Mouse (Mus musculus): ENCODE measurements around the gene Gtf3c2.

Gtf3c2 gene

GRCm38 (mm10) chr5:31198170-31198569 is 18.2 kb upstream of the Gtf3c2 start:
- no peak for DNase-seq (ENCODE audit: low read depth, low spot score)

GRCm38 (mm10) chr5:31197072-31197471 is 17.1 kb upstream of the Gtf3c2 start:
- no peak for DNase-seq (ENCODE audit: low read depth, low spot score)

GRCm38 (mm10) chr5:31196207-31196606 is 16.3 kb upstream of the Gtf3c2 start:
- no peak for DNase-seq (ENCODE audit: low read depth, low spot score)

- no peak for DNase-seq (ENCODE audit: low read depth, low spot score)
Measured at GRCm38 (mm10) chr5:31195671-31196070, 15.7 kb upstream of the Gtf3c2 start.

- no peak for DNase-seq (ENCODE audit: low read depth, low spot score)
Measured at GRCm38 (mm10) chr5:31194486-31195485, 14.8 kb upstream of the Gtf3c2 start.

GRCm38 (mm10) chr5:31193631-31194281 is 13.8 kb upstream of the Gtf3c2 start:
- DNase-seq (ENCODE audit: low read depth, low spot score): peak; percentile 9

- DNase-seq (ENCODE audit: low read depth, low spot score): peak; percentile 98
Measured at GRCm38 (mm10) chr5:31192939-31193630, 13.1 kb upstream of the Gtf3c2 start, which contains the start of the genes Snx17 and Eif2b4. TSS of gene Snx17 (plus strand) at chr5:31193227. TSS of gene Eif2b4 (minus strand) at chr5:31193430.

GRCm38 (mm10) chr5:31192045-31192938 is 12.3 kb upstream of the Gtf3c2 start:
- peak; percentile 70 for DNase-seq (ENCODE audit: low read depth, low spot score)

- DNase-seq (ENCODE audit: low read depth, low spot score): no peak
Measured at GRCm38 (mm10) chr5:31190201-31190600, 10.3 kb upstream of the Gtf3c2 start.

- DNase-seq (ENCODE audit: low read depth, low spot score): no peak
Measured at GRCm38 (mm10) chr5:31188223-31188840, 8.4 kb upstream of the Gtf3c2 start.

- no peak for DNase-seq (ENCODE audit: low read depth, low spot score)
Measured at GRCm38 (mm10) chr5:31183678-31184077, 3.7 kb upstream of the Gtf3c2 start.

- DNase-seq (ENCODE audit: low read depth, low spot score): no peak
Measured at GRCm38 (mm10) chr5:31181183-31181770, 1.3 kb upstream of the Gtf3c2 start.

- peak; percentile 43 for DNase-seq (ENCODE audit: low read depth, low spot score)
Measured at GRCm38 (mm10) chr5:31179301-31179765, 611 bp downstream of the Gtf3c2 start.

GRCm38 (mm10) chr5:31168630-31169029 is 11.3 kb downstream of the Gtf3c2 start:
- no peak for DNase-seq (ENCODE audit: low read depth, low spot score)

GRCm38 (mm10) chr5:31164878-31165277 is 15.1 kb downstream of the Gtf3c2 start:
- no peak for DNase-seq (ENCODE audit: low read depth, low spot score)

GRCm38 (mm10) chr5:31162462-31162861 is 17.5 kb downstream of the Gtf3c2 start:
- DNase-seq (ENCODE audit: low read depth, low spot score): no peak

- peak; percentile 87 for DNase-seq (ENCODE audit: low read depth, low spot score)
Measured at GRCm38 (mm10) chr5:31154152-31154553, 25.8 kb downstream of the Gtf3c2 start, which contains the start of gene Mpv17. TSS of gene Mpv17 (minus strand) at chr5:31154251.

GRCm38 (mm10) chr5:31153516-31154151 is 26.3 kb downstream of the Gtf3c2 start:
- no peak for DNase-seq (ENCODE audit: low read depth, low spot score)

- DNase-seq (ENCODE audit: low read depth, low spot score): no peak
Measured at GRCm38 (mm10) chr5:31151746-31152145, 28.2 kb downstream of the Gtf3c2 start.
